Mouse (Mus musculus): ENCODE measurements around the gene Vegfb. TPM values are rescaled to one million over a fixed set of nuclear protein-coding genes. Genes with fewer than 3 reads are reported as not detected.

Gene Vegfb
- total and polyA plus RNA-seq, 2 experiments from 2014 or later = 122 to 193 TPM

GRCm38 (mm10) chr19:6936299-6936698 is 51.2 kb downstream of the Vegfb start:
- ATAC-seq (ENCODE audit: insufficient read depth, low read depth) (no peak), DNase-seq (ENCODE audit: low spot score) (no peak)
- TF ChIP-seq CTCF (IDR thresholded peaks at IDR 0.05; ENCODE audit: low read depth) (peak; percentile 15), EP300 (IDR thresholded peaks at IDR 0.05; ENCODE audit: low read depth) (no peak)
- Histone ChIP-seq H3K4me1 (ENCODE audit: control insufficient read depth, insufficient read depth) (peaks cover 23% of the 10 kb centered on the region), H3K36me3 (replicated peaks; ENCODE audit: control insufficient read depth, insufficient read depth, low read length) (no peaks in the 10 kb centered on the region), H3K4me3 (ENCODE audit: low read depth, low read length) (no peak overlapping the region), H3K9me3 (replicated peaks; ENCODE audit: control insufficient read depth, low read length) (no peaks in the 10 kb centered on the region), H3K4me2 (ENCODE audit: low read depth, low read length) (no peak overlapping the region), H3K27me3 (ENCODE audit: control insufficient read depth, insufficient read depth, low read length) (peaks cover 50% of the 10 kb centered on the region), H3K27ac (ENCODE audit: low read depth) (no peak overlapping the region), H3K9ac (replicated peaks; ENCODE audit: low read depth, low read length) (no peak overlapping the region)
- WGBS = 29% methylated on average over 3 of the region's 3 CpGs

DNA sequence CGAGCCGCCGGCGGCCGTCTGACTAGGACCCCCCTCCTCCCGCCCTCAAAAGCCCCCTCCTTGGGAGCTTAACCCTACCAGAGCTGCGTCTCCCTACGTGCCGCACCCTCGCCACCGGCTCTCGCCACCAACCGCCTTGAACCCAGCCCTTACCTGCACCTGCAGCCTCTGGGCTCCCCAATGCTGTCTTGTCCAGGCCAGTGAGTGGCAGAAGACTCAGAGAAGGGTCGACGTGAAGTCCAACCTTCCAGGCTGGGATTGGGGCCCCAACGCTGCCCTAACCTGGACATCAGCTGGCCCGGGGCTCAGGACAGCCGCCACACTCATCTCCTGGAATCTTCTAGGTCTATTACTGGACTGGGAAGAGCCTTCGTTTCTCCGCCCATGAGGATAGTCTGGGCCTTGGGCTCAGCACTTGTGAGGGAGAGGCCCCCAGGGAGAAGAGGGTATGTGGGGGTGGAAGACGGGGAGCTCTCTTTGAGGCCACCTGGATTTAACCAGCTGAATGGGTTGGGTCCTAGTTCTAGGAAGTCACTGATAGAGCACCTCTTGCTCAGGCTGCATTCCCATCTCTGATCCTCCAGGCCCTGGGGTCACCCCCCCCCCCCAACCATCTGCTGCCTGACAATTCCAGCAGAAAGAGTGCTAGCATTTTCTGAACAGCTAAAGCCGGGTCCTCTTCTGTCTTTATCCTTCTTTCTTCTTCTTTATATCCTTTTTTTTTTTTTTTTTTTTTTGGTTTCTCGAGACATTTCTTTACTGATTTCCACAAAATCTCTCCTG is 53.1 kb downstream of the Vegfb start, which contains the start of gene Kcnk4:
Kcnk4 (minus strand) TSS at position 321 of the 783 bp plus-strand sequence.
- peaks cover 58% of the 10 kb centered on the region for H3K27me3 ChIP-seq (ENCODE audit: control insufficient read depth, insufficient read depth, low read length)
- DNase-seq (ENCODE audit: low spot score) = no peak
- peak within 1 kb of the TSS; percentile 70 for H3K4me2 ChIP-seq (ENCODE audit: low read depth, low read length)
- H3K27ac ChIP-seq (ENCODE audit: low read depth) = no peak within 1 kb of the TSS
- 13% methylated on average over 22 of the region's 23 CpGs for WGBS
- H3K9me3 ChIP-seq (replicated peaks; ENCODE audit: control insufficient read depth, low read length) = no peaks in the 10 kb centered on the region
- TF ChIP-seq CTCF (IDR thresholded peaks at IDR 0.05; ENCODE audit: low read depth) (no peak), EP300 (IDR thresholded peaks at IDR 0.05; ENCODE audit: low read depth) (no peak)
- ATAC-seq (ENCODE audit: insufficient read depth, low read depth) = no peak
- no peaks in the 10 kb centered on the region for H3K36me3 ChIP-seq (replicated peaks; ENCODE audit: control insufficient read depth, insufficient read depth, low read length)
- H3K4me3 ChIP-seq (ENCODE audit: low read depth, low read length) = peak within 1 kb of the TSS; percentile 48
- peak within 1 kb of the TSS; percentile 55 for H3K9ac ChIP-seq (replicated peaks; ENCODE audit: low read depth, low read length)
- peaks cover 12% of the 10 kb centered on the region for H3K4me1 ChIP-seq (ENCODE audit: control insufficient read depth, insufficient read depth)

DNA sequence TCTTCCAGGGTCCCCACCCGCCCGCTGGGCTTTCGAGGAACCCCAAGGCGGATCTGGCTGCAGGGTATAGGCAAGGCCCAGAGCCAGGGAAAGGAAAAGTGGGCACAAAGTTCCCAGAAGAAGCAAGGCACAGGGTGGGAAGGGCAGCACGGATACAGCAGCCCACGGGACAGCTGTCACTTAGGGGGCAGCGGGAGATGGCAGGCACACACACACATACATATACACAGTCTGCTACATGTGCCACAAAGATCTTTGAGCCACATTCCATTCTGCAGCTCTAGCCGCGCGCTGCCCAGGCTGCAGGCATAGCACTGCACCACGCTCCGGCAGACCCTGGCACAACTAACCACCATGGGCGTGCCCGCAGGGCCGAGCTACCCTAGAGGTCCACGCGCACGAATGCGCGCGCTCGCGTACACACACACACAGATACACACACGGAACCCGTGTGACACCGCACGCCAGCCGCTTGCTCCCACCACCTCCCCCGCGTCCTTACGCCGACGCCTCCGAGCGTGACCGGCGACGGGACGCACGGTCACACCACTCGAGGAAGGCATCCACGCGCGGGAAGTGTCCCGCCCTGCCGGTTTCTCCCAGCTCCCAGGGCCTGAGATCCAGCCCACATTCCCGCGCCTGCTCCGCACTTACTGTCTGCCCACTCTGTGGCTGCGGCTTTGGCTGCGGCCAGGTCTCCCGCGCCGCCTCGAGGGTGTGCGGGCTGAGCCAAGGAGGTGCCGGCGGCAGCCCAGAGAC is 53.8 kb downstream of the Vegfb start:
- DNase-seq (ENCODE audit: low spot score) = no peak
- Histone ChIP-seq H3K9ac (replicated peaks; ENCODE audit: low read depth, low read length) (peak overlapping the region; percentile 55), H3K4me1 (ENCODE audit: control insufficient read depth, insufficient read depth) (peaks cover 12% of the 10 kb centered on the region), H3K9me3 (replicated peaks; ENCODE audit: control insufficient read depth, low read length) (no peaks in the 10 kb centered on the region), H3K4me2 (ENCODE audit: low read depth, low read length) (peak overlapping the region; percentile 70), H3K27me3 (ENCODE audit: control insufficient read depth, insufficient read depth, low read length) (peaks cover 58% of the 10 kb centered on the region), H3K27ac (ENCODE audit: low read depth) (no peak overlapping the region), H3K4me3 (ENCODE audit: low read depth, low read length) (peak overlapping the region; percentile 48), H3K36me3 (replicated peaks; ENCODE audit: control insufficient read depth, insufficient read depth, low read length) (no peaks in the 10 kb centered on the region)
- peak; percentile 70 for ATAC-seq (ENCODE audit: insufficient read depth, low read depth)
- WGBS = 4% methylated on average over 57 of the region's 58 CpGs
- no peak for TF ChIP-seq CTCF (IDR thresholded peaks at IDR 0.05; ENCODE audit: low read depth)
- no peak for TF ChIP-seq EP300 (IDR thresholded peaks at IDR 0.05; ENCODE audit: low read depth)

DNA sequence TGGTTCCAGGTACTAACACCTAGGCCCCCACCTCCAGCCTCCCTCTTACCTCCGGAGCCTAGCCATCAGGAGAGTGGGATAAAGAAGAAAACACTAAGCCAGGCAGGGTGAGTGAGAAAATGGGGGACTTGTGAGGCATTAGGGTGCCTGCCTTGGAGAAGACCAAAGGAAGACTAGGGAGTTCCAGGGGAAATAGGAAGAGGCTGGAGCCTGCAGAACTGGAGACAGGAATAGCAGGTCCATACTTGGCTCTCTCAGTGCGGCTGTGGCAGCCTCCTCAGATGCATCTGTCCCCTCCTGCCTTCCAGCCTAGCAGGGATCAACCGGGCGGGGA is 54.4 kb downstream of the Vegfb start:
- H3K4me1 ChIP-seq (ENCODE audit: control insufficient read depth, insufficient read depth) = peaks cover 12% of the 10 kb centered on the region
- no peaks in the 10 kb centered on the region for H3K9me3 ChIP-seq (replicated peaks; ENCODE audit: control insufficient read depth, low read length)
- ATAC-seq (ENCODE audit: insufficient read depth, low read depth) = no peak
- no peaks in the 10 kb centered on the region for H3K36me3 ChIP-seq (replicated peaks; ENCODE audit: control insufficient read depth, insufficient read depth, low read length)
- no peak overlapping the region for H3K4me3 ChIP-seq (ENCODE audit: low read depth, low read length)
- 0 out of 2 replicates have a peak overlapping the region, but pooled peaks have one; percentile 55 for H3K9ac ChIP-seq (replicated peaks; ENCODE audit: low read depth, low read length)
- WGBS = 31% methylated on average over 4 of the region's 4 CpGs
- no peak overlapping the region for H3K27ac ChIP-seq (ENCODE audit: low read depth)
- peak overlapping the region; percentile 70 for H3K4me2 ChIP-seq (ENCODE audit: low read depth, low read length)
- DNase-seq (ENCODE audit: low spot score) = no peak
- H3K27me3 ChIP-seq (ENCODE audit: control insufficient read depth, insufficient read depth, low read length) = peaks cover 61% of the 10 kb centered on the region
- no peak for TF ChIP-seq EP300 (IDR thresholded peaks at IDR 0.05; ENCODE audit: low read depth)
- TF ChIP-seq CTCF (IDR thresholded peaks at IDR 0.05; ENCODE audit: low read depth) = no peak

Other genes starting within 250 kb of the Vegfb start
- gene Rps6ka4, start 147.0 kb downstream of the Vegfb start, total RNA-seq (2014; rRNA removed; ENCODE audit: low replicate concordance) = 16.6 and 30.3 TPM in 2 replicates
- gene Rps6ka4, start 147.0 kb downstream of the Vegfb start, polyA plus RNA-seq (2015; fragmentation: Nextera tagmentation; extraction: Ambion mirVana) = 12.4 and 13.4 TPM in 2 replicates
- 0.11 and 2.7 TPM in 2 replicates for gene Ccdc88b, start 129.4 kb downstream of the Vegfb start, total RNA-seq (2014; rRNA removed; ENCODE audit: low replicate concordance)
- 0.08 and 0.36 TPM in 2 replicates for gene Ccdc88b, start 129.4 kb downstream of the Vegfb start, polyA plus RNA-seq (2015; fragmentation: Nextera tagmentation; extraction: Ambion mirVana)
- gene Trmt112, start 78.0 kb downstream of the Vegfb start, total RNA-seq (2014; rRNA removed; ENCODE audit: low replicate concordance) = 61.8 and 61.9 TPM in 2 replicates
- gene Trmt112, start 78.0 kb downstream of the Vegfb start, polyA plus RNA-seq (2015; fragmentation: Nextera tagmentation; extraction: Ambion mirVana) = 57.6 and 61.4 TPM in 2 replicates
- gene Prdx5, start 77.5 kb downstream of the Vegfb start, total RNA-seq (2014; rRNA removed; ENCODE audit: low replicate concordance) = 215 and 344 TPM in 2 replicates
- gene Prdx5, start 77.5 kb downstream of the Vegfb start, polyA plus RNA-seq (2015; fragmentation: Nextera tagmentation; extraction: Ambion mirVana) = 623 and 629 TPM in 2 replicates
- gene Esrra, start 65.8 kb downstream of the Vegfb start, total RNA-seq (2014; rRNA removed; ENCODE audit: low replicate concordance) = 189 and 194 TPM in 2 replicates
- gene Esrra, start 65.8 kb downstream of the Vegfb start, polyA plus RNA-seq (2015; fragmentation: Nextera tagmentation; extraction: Ambion mirVana) = 49.1 and 51.7 TPM in 2 replicates
- gene Catsperz, start 62.3 kb downstream of the Vegfb start, total RNA-seq (2014; rRNA removed; ENCODE audit: low replicate concordance) = not detected in 2 replicates
- gene Catsperz, start 62.3 kb downstream of the Vegfb start, polyA plus RNA-seq (2015; fragmentation: Nextera tagmentation; extraction: Ambion mirVana) = 2.2 and 2.5 TPM in 2 replicates
- gene Kcnk4, start 53.1 kb downstream of the Vegfb start, total RNA-seq (2014; rRNA removed; ENCODE audit: low replicate concordance) = not detected in 2 replicates
- 0.04 and 0.30 TPM in 2 replicates for gene Kcnk4, start 53.1 kb downstream of the Vegfb start, polyA plus RNA-seq (2015; fragmentation: Nextera tagmentation; extraction: Ambion mirVana)
- gene Bad, start 45.8 kb downstream of the Vegfb start, total RNA-seq (2014; rRNA removed; ENCODE audit: low replicate concordance) = 46.8 and 76.0 TPM in 2 replicates
- gene Bad, start 45.8 kb downstream of the Vegfb start, polyA plus RNA-seq (2015; fragmentation: Nextera tagmentation; extraction: Ambion mirVana) = 60.7 and 62.6 TPM in 2 replicates
- gene Gpr137, start 45.2 kb downstream of the Vegfb start, total RNA-seq (2014; rRNA removed; ENCODE audit: low replicate concordance) = 23.4 and 46.1 TPM in 2 replicates
- gene Gpr137, start 45.2 kb downstream of the Vegfb start, polyA plus RNA-seq (2015; fragmentation: Nextera tagmentation; extraction: Ambion mirVana) = 16.8 and 20.9 TPM in 2 replicates
- 88.3 and 100 TPM in 2 replicates for gene Ppp1r14b, start 12.7 kb downstream of the Vegfb start, total RNA-seq (2014; rRNA removed; ENCODE audit: low replicate concordance)
- 128 and 132 TPM in 2 replicates for gene Ppp1r14b, start 12.7 kb downstream of the Vegfb start, polyA plus RNA-seq (2015; fragmentation: Nextera tagmentation; extraction: Ambion mirVana)
- gene Plcb3, start 11.2 kb downstream of the Vegfb start, total RNA-seq (2014; rRNA removed; ENCODE audit: low replicate concordance) = 24.9 and 46.0 TPM in 2 replicates
- 8.3 and 8.6 TPM in 2 replicates for gene Plcb3, start 11.2 kb downstream of the Vegfb start, polyA plus RNA-seq (2015; fragmentation: Nextera tagmentation; extraction: Ambion mirVana)
- gene Fkbp2, start 7.2 kb downstream of the Vegfb start, total RNA-seq (2014; rRNA removed; ENCODE audit: low replicate concordance) = 0.65 and 8.5 TPM in 2 replicates
- gene Fkbp2, start 7.2 kb downstream of the Vegfb start, polyA plus RNA-seq (2015; fragmentation: Nextera tagmentation; extraction: Ambion mirVana) = 59.9 and 65.2 TPM in 2 replicates
- gene Dnajc4, start 4.9 kb upstream of the Vegfb start, total RNA-seq (2014; rRNA removed; ENCODE audit: low replicate concordance) = 51.4 and 75.2 TPM in 2 replicates
- 58.5 and 59.7 TPM in 2 replicates for gene Dnajc4, start 4.9 kb upstream of the Vegfb start, polyA plus RNA-seq (2015; fragmentation: Nextera tagmentation; extraction: Ambion mirVana)
- gene Nudt22, start 8.5 kb upstream of the Vegfb start, total RNA-seq (2014; rRNA removed; ENCODE audit: low replicate concordance) = 42.1 and 45.3 TPM in 2 replicates
- gene Nudt22, start 8.5 kb upstream of the Vegfb start, polyA plus RNA-seq (2015; fragmentation: Nextera tagmentation; extraction: Ambion mirVana) = 48.1 and 49.5 TPM in 2 replicates
- gene Trpt1, start 8.5 kb upstream of the Vegfb start, total RNA-seq (2014; rRNA removed; ENCODE audit: low replicate concordance) = 12.6 and 32.0 TPM in 2 replicates
- gene Trpt1, start 8.5 kb upstream of the Vegfb start, polyA plus RNA-seq (2015; fragmentation: Nextera tagmentation; extraction: Ambion mirVana) = 27.1 and 28.4 TPM in 2 replicates
- gene Fermt3, start 31.8 kb upstream of the Vegfb start, total RNA-seq (2014; rRNA removed; ENCODE audit: low replicate concordance) = 8.9 and 11.1 TPM in 2 replicates
- 4.9 and 5.1 TPM in 2 replicates for gene Fermt3, start 31.8 kb upstream of the Vegfb start, polyA plus RNA-seq (2015; fragmentation: Nextera tagmentation; extraction: Ambion mirVana)
- 94.6 and 99.7 TPM in 2 replicates for gene Stip1, start 52.3 kb upstream of the Vegfb start, total RNA-seq (2014; rRNA removed; ENCODE audit: low replicate concordance)
- 98.3 and 98.5 TPM in 2 replicates for gene Stip1, start 52.3 kb upstream of the Vegfb start, polyA plus RNA-seq (2015; fragmentation: Nextera tagmentation; extraction: Ambion mirVana)
- gene Macrod1, start 69.2 kb upstream of the Vegfb start, total RNA-seq (2014; rRNA removed; ENCODE audit: low replicate concordance) = 122 and 170 TPM in 2 replicates
- 112 and 113 TPM in 2 replicates for gene Macrod1, start 69.2 kb upstream of the Vegfb start, polyA plus RNA-seq (2015; fragmentation: Nextera tagmentation; extraction: Ambion mirVana)
- 0.23 and 0.89 TPM in 2 replicates for gene Flrt1, start 118.1 kb upstream of the Vegfb start, total RNA-seq (2014; rRNA removed; ENCODE audit: low replicate concordance)
- 1.0 TPM in 2 replicates for gene Flrt1, start 118.1 kb upstream of the Vegfb start, polyA plus RNA-seq (2015; fragmentation: Nextera tagmentation; extraction: Ambion mirVana)
- gene Otub1, start 218.7 kb upstream of the Vegfb start, total RNA-seq (2014; rRNA removed; ENCODE audit: low replicate concordance) = 127 and 139 TPM in 2 replicates
- 117 and 132 TPM in 2 replicates for gene Otub1, start 218.7 kb upstream of the Vegfb start, polyA plus RNA-seq (2015; fragmentation: Nextera tagmentation; extraction: Ambion mirVana)
- gene Cox8a, start 230.0 kb upstream of the Vegfb start, total RNA-seq (2014; rRNA removed; ENCODE audit: low replicate concordance) = 1,841 and 2,074 TPM in 2 replicates
- 3,012 and 3,042 TPM in 2 replicates for gene Cox8a, start 230.0 kb upstream of the Vegfb start, polyA plus RNA-seq (2015; fragmentation: Nextera tagmentation; extraction: Ambion mirVana)